Mouse (Mus musculus) yolk sac, embryonic 10.5 days (tissue): ENCODE data around the gene Vav1.
"Not testable (repeated sequence)": the region's sequence is repeated elsewhere in the genome, so short reads cannot be mapped to it uniquely, and the experiment has no call there.

Experiments
- DNase-seq: peaks from one replicate; pipeline ENCODE4 v3.0.0-alpha.2; 2017; ENCODE audit warnings: low spot score

Vav1 gene

DNA sequence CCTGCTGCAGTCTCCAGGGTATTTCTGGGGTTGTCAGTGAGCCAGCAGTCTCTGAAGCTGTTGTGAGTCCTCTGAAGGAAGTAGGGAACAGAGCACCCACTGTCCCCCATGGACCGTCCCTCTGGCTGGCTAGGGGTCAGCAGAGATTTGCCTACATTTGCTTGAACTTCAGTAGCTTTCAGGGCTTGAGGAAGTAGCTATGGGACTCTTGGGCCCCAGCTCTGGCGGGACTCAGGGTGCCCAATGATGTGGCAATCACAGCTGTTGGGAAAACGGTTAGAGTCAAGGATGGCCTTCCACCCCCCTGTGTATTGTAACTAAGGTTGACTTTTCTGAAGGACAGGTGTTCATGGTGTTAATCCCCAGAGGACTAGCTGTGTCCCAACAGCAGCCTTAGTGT lies 1.5 kb downstream of the Vav1 start:
- no peak for DNase-seq

DNA sequence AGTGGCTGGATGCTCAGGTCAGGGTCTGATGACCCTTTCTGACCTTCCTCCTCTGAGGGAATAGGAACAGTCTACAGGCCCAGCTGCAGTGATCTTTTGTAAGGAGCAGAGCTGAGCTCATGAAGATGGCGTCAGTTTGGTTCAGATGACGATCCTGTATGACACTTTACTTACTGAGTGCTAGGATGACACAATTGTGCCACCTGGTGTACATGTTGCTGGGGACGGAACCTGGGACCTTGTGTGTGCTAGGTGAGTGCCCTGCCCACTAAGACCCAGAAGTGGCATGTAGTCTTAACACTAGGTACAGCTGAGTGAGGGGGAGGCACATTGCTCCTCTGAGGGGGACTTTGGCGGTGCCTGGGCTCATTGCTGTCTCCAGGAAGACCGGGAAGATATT lies 5.0 kb downstream of the Vav1 start:
- DNase-seq: no peak

DNA sequence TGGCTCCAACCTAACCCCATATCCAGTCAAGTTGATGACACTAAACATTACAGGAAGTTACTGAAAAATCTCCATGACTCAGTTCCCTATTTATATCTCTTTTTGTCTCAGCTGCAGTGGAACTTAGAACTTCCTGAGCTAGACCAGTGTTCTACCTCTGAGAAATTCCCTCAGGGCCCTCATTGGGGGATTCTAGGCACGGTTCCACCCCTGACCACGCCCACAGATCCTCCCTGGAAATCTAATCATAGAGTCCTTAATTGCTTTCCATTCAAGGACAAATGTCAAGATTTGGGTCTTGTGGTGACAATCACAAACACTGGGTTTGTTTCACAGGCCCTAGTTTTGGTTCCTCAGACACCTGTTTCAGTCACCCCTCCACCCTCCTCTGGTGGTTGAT lies 6.2 kb downstream of the Vav1 start:
- no peak for DNase-seq

DNA sequence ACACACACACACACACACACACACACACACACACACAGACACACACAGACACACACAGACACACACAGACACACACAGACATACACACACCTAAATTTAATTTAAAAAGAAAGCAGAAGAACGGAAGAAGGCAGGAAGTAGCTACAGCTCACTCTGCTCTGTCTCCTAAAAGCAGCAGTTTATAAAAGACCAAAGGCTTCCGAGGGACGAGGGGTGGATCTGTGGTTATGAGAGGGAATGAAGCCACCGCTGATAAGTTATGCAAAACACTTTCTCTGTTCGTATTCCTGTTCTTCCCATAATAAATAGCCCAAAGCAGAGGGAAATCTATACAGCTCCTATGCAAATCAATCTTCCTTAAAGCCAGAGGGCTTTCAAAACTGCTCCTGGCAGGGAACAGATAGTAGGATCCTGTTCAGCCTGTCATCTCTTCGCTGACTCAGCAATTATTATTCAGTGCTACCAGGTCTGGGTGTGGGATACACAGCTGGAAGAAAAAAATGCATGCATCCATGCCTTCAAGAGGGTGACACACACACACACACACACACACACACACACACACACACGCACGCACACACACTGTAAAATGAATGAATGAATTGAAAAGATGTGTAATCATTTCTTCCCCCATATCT lies 7.9 kb downstream of the Vav1 start:
- DNase-seq: no peak

DNA sequence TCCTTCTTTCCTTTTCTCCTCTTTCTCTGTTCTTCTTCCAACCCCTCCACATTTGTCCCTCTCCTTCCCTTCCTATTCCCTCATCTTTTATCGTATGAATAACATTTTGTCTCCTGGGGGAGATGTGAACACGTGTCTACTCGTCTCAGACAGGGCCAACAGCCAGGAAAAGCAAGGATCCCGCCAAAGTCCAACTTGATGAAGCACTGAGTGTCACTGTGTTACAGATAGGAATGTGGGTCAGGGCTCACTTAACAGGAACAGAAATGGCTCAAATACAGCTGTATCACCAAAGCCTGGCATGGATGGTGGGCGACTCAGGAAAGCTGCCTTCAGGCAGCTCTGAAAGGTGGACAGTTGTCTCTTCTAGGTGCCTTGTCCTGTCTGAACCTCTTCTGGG lies 10.4 kb downstream of the Vav1 start:
- no peak for DNase-seq

DNA sequence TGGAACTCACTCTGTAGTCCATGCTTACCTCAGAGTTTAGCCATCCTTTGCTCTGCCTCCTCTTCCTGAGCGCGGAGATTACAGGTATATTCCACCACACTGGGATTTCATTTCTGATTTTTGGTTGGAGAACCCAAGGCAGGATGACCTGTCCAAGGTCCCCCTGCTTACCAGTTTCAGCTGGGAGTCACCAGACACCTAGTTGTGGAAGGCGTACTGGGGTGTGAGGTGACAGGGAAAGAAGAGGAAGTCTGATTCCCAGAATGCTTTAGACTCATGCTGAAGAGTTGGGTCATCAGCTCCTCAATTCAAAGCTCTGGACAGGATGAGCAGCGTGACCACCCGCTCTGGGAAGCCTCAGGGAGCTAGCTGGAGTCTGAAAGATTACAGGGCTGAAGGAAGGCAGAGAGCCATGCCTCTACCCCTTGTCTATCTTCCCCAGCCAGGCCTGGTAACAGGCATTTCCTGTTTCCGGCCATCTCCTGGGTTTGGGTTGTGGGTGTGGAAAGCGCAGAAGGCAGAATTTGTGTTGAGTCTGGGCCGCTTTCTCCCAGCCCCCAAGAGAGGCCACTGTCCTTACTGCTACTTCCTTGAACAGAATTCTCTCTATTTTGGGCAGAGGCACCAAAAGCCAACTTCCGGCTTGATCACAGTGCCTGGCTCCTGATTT lies 11.2 kb downstream of the Vav1 start:
- DNase-seq: peak; percentile 24

DNA sequence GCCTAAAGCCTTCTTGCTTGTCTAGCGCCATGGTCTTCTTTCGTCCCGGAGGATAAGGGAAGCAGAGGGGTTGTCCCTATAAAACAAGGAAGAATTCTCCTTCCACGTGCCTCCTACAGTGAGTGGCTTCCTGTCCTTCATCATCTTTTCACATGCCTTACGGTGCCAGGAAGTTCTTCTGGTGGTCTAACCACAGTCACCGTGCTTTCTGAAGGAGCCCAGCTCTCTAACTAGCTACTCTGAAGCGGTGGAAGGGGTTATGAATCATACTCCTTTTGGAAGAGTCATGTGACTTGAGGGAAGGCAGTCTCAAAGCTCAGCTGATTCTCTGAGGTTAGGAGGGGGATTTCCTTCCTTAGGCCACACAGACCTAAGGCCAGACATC lies 11.8 kb downstream of the Vav1 start:
- DNase-seq: no peak

DNA sequence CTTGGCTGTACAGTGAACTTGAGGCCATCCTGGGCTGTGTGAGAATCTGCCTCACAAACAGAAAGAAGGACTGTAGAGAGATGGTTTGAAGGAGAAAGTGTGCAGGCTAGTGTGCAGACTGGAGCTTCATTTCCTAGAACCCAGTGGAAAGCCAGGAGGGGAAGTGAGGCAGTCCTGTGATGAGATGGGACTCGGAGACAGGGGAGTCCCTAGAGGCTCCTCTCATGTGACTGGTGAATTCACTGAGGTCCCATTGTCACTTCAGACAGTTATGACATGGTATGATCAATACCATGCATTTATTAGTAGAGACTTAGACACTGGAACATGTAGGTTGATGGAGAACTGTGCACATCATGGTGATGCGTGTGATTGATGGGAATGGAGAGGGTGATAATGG lies 13.4 kb downstream of the Vav1 start:
- DNase-seq: no peak

DNA sequence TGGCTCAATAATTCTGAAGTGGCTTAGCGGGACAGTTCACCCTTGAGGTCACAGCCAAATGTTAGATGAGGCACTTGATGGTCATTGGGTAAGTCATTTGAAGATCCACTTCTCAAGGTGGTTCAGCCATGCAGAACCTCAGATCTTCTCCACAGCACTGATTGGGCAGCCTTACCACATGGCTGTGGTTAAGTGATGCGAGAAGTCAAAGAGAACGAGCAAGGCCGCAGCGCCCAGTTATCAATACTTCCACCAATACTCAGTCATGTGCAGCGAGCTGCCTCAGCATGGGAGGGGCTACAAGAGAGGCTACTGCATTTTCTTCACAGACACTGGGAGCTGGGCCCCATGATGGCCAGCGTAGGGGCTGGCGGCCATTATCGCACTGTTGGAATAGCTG lies 14.1 kb downstream of the Vav1 start:
- no peak for DNase-seq

DNA sequence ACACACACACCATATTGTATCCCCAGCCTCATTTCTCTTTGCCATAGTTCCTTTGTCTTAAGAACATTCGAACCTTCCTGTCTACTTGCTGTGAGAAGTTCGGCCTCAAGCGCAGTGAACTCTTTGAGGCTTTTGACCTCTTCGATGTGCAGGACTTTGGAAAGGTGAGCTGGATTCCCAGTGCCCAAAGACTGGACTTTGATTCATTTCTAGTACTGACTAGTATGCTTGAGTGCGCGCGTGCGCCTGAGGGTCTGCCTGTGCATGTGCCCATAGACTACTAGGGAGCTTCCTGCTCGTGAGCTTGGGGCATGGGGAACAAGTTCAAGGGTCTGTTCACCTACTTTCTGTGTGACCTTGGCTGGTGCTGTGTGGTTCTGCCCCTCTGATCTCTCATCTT lies 17.0 kb downstream of the Vav1 start:
- no peak for DNase-seq

DNA sequence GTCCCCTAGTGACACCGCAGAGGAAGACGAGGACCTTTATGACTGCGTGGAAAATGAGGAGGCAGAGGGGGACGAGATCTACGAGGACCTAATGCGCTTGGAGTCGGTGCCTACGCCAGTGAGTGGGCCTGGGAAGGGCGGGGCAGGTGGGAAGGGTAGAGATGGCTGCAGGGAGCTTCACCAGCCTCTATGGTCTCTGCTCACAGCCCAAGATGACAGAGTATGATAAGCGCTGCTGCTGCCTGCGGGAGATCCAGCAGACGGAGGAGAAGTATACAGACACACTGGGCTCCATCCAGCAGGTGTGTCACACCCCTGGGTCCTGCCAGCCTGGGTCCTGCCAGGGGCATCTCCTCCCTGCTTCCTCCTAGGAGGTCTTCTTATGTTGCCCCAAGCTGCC lies 18.1 kb downstream of the Vav1 start:
- DNase-seq: no peak

DNA sequence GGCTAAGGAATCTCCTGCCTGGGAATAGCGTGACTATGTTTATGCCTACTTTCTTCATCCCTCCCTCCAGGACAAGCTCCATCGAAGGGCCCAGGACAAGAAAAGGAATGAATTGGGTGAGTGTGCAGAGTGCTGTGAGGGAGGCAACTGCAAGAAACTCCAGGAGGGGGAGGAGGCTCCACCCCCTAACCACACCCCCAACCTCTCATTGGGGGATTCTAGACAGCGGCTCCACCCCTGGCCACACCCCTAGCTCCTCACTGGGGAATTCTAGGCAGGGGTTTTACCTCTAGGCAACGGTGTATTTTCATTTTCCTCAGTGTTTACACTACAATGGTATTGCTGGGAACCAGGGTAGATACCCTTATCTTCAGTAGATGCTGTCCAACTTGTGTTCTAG lies 26.7 kb downstream of the Vav1 start:
- DNase-seq: no peak

DNA sequence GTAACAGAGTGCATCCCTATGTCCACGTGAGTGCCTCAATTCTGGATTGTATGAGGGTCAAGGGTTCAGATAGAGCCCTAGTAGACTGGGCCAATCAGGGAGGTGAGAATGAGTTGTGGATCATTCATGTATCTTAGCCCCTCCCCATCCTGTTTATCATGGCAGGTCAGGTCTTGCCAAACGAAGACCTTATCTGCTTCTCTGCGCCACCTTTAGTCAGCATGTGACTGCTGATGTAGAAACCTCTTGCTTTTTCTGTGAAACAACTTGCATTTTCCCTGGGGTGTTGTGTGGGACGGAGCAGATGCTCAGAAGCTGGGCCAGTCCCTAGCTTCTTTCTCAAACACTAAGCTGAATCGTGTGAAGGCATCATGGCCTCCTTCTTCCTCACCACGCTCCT lies 28.2 kb downstream of the Vav1 start:
- DNase-seq: no peak

DNA sequence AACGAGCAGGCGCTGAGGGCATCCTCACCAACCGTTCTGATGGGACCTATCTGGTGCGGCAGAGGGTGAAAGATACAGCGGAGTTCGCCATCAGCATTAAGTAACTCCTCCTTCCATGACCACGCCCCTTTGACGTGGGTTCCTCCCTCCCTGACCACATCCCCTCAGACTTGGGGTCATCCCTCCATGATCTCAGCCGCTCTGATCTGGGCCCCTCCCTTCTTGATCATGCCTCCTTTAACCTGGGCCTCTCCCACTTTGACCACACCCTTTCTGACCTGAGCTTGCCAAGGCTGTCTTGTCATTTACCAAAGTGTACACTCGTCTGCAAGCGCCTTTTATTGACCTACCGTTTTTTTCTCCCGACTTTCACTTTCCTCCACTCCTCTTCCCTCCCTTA lies 32.9 kb downstream of the Vav1 start:
- no peak for DNase-seq

DNA sequence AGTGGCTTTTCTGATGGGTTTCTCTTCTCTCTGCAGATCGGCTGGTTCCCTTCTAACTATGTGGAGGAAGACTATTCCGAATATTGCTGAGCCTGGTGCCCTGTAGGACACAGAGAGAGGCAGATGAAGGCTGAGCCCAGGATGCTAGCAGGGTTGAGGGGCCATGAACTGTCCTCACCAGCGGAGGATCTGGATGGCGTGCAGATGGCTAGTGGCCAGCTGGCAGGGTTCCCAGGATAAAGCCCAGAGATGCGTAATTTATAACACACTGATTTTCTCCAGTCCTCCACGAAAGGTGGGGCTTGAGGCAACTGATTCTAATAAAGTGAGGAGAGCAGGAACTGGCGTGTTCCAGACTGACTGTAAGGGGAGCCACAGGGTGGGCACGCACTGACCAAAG lies 48.7 kb downstream of the Vav1 start:
- no peak for DNase-seq

DNA sequence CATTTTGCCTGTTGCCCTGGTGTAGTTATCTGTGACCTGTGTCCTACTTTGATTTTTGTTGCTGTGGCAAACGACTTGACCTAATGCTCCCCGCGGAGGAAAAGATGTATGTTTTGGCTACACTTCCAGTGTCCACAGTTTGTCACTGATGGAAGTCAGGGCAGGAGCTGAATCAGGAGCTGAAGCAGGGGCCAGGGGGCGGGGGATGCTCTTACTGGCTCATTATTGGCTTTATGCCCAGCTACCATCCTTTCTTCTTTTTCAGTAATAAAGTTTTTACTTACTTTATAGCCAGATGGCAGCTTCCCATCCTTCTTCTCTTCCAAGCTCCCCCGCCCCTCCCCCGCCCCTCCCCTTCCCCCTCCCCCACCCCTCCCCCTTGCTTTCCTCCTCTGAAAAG lies 50.0 kb downstream of the Vav1 start:
- DNase-seq: no peak

DNA sequence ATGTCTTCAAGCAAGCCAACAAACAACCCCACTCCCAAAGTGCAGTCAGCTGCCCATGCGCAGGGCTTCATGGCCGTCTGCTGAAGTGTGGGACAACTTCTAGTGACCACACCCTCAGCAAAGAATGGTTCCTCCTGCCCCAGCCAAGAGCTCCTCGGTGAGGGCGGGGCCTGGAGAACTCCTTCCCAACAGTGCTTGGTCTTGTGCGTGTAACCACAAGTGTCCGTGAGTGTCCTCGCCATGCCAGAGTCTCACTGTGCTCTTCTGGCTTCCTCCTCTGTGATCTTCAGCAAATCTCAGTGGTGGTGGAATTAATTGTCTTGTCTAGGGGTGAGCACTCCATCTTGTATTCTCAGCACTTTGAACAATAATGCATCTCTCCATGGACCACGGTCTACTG lies 52.1 kb downstream of the Vav1 start:
- no peak for DNase-seq

DNA sequence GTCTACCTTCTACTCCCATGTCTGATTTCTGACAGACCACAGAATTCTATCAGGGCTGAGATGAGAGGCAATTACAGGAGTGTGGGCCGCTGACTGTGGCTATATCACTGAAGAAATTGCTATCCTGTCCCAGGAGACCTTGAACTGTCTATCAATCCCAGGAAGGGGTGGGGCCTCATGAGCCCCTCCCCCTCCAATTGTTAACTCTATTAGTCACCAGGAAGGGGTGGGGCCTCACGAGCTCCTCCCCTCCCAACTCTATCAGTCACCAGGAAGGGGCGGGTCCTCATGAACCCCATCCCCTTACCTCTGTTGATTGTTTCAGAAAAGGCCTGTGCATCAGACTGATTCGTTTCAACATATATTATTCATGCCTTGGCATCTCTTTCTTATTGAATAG lies 53.3 kb downstream of the Vav1 start:
- DNase-seq: no peak

DNA sequence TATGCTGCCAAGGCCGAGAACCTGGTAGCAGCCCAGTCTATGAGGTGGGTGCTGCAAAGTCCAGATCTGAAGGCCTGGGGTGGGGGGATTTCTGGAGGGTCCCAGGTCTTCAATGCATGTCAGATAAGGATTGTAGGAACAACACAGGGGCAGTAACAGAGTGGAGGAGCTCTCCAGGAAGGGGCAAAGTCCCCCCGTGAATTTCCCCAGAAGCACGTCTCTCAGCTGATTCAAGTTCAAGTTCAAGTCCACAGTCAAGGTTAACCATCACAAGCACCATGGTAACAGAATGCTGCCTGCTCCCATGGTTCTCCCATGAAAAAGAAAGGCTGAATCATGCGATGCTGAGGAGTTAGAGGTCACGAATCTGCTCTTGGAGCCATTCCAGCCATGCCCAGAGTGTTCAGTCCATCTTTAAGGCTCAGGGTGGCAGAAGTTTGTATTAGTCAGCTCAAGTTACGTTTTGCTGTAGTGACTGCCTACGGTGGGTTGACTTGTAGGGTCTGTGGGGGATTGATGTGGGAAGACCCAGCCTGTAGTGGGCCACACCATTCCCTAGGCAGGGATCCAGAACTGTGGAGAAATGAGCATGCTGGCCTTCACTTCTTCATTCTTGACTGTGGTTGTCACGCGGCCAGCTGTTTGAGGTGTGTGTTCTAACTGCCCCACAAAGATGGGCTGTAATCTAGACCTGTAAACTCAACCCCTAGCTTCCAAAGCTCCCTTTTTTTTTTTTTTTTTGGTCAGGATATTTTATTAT lies 55.3 kb downstream of the Vav1 start:
- DNase-seq: no peak

DNA sequence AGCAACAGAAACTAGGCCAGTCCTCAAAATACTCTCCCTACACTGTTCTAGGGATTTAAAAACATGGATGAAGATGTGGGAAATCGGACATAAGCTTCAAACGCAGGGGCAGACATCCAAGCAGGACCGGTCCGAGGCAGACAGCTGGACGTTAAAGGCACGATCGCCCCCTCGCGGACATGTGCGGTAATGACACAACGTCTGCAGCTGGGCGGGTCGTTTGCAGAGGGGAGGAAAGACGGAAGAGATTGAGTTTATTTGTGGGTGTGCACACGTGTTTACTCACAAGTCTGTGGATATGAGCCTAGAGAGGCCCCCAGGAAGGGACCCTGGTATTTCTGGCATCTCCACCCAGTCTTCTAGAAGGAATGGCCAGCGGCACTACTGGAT lies 55.9 kb downstream of the Vav1 start:
- DNase-seq: peak; percentile 58

DNA sequence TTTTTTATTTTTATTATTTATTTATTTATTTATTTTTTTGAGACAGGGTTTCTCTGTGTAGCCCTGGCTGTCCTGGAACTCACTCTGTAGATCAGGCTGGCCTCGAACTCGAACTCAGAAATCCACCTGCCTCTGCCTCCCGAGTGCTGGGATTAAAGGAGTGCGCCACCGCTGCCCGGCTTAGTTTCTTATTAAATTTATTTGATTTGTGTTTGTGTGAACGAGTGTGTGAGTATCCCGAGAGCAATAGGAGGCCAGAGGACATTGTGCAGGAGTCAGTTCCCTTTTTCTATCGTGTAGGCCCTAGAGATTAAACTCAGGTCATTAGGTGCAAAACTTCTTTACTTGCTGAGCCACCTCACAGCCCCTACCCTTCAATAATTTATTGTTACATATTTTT lies 56.3 kb downstream of the Vav1 start:
- not testable (repeated sequence) for DNase-seq

DNA sequence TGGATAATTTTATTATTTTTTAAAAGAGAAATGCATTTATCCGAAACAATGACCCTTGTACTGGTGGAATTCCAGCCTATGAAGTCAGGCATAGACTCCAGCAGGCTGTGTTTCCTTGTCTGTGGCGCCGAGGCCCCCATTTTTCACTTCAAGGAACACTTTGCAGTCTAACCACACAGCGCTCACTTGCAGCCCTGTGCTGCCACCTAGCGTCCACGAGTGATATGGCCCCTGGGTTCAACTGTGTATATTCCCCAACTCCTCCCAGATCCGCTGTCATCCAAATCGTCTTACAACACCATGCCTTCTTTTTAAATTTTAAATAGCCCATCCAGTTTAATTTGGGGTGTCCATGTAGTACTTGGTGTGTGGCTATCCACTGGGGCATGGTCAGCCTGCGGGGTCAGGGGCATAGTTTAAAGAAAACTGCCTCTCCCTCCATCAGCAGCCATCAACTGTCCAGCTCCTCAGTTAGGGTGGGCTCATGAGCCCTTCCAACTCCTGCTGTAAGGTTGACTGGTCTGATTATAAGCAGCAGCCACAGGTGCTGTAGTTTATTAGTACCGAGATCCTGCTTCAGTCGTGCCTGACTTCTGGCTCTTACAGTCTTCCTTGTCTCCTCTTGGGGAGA lies 56.9 kb downstream of the Vav1 start:
- peak; percentile 76 for DNase-seq

DNA sequence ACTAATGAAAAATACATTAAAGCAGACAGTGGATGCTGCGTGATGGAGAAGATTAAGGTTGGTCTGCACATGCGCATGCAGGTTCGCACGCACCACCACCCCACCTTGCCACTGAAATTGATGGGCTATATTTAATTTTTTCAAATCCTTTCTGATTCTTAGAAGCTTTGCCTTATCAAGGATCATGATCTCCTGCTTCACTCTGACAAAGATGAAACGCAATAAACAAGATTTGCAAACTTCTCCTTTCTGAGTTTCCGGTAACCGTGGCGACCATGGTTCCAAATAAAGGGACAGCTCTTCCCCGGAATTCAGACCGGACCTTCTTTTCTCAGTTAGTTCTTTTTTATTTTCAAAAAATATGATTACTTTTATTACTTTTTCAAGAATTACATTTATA lies 59.1 kb downstream of the Vav1 start:
- no peak for DNase-seq
